Mouse (Mus musculus) layer of hippocampus, adult 2 months (tissue): ENCODE measurements around the gene Pgm1. TPM values are rescaled to one million over a fixed set of nuclear protein-coding genes. Genes with fewer than 3 reads are reported as not detected.

Experiments
- DNase-seq, 2 experiments: peaks; one replicate each; pipeline ENCODE4 v3.0.0; 2022; ENCODE audit warnings: low spot score in 2 of 2
- H3K27ac ChIP-seq: fragments of 200-600 bp; 2 replicates; pipeline ENCODE4 v1.8.1; 2022
- H3K4me3 ChIP-seq: fragments of 200-600 bp; 2 replicates; pipeline ENCODE4 v1.8.1; 2022; ENCODE audit warnings: mild to moderate bottlenecking
- CTCF ChIP-seq: fragments of 200-600 bp; conservative IDR thresholded peaks from 2 replicates; pipeline ENCODE4 v1.8.1; 2022; ENCODE audit warnings: antibody characterized with exemption, mild to moderate bottlenecking, moderate library complexity
- total RNA-seq, 2 experiments: library from RNA; stranded (reverse); gene quantifications; 2 replicates each; pipeline ENCODE4 v1.2.3; 2021

Gene Pgm1
- total RNA-seq, 2 experiments from 2014 or later, result 62.4 to 63.0 TPM

DNA sequence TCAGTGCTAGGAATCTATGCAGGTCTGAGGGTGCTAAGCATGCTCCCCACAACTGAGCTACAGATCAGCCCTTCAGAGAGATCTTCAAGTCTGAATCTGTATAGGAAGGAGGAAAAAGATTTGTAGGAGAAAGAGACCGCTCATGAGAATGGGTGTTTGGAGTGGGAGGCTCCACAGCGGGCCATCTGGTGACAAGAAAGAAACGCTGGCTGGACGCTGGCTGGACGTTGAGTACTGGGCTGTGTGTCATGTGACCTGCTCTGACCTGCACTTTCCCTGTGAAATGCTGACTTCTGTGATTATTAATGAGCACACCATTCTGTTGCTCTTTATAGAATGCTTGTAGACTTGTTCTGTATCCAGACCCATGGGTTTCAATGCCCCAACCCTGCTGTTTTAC lies 40.1 kb downstream of the Pgm1 start:
- DNase-seq, result no peak
- H3K4me3 ChIP-seq, result no peak overlapping the region
- 0 out of 2 replicates have a peak overlapping the region, but pooled peaks have one; percentile 15 for H3K27ac ChIP-seq
- no peak for TF ChIP-seq CTCF

GRCm38 (mm10) chr4:99970097-99970496 lies 40.9 kb downstream of the Pgm1 start:
- H3K4me3 ChIP-seq, result no peak overlapping the region
- no peak for TF ChIP-seq CTCF
- no peak overlapping the region for H3K27ac ChIP-seq
- no peak for DNase-seq

- Histone ChIP-seq H3K27ac (no peak overlapping the region), H3K4me3 (no peak overlapping the region)
- TF ChIP-seq CTCF, result no peak
- DNase-seq, result no peak
Observed at GRCm38 (mm10) chr4:99972886-99973285, 43.7 kb downstream of the Pgm1 start.

DNA sequence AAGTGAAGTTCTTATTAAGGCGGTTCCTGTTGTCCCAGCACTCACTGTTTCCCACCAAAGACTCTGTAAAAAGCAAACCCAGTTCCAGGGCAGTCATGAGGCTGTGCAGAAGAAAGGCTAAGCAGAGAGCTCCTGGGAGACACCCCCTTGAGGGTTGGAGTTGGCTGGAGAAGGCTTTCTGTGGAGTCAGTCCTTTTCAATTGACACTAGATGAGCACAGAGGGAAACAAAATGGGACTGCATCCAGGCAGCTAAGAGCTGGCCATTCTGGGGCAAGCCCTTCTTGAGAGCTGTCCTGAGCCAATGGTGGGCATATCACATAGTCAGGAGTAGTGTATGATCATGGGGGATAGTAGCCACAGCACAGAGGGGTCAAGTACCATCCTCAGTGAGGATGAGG lies 44.7 kb downstream of the Pgm1 start:
- no peak for TF ChIP-seq CTCF
- H3K4me3 ChIP-seq, result no peak overlapping the region
- no peak for DNase-seq
- peak overlapping the region; percentile 57; the same call in 1 of the 2 replicates for H3K27ac ChIP-seq

GRCm38 (mm10) chr4:99974375-99974774 lies 45.2 kb downstream of the Pgm1 start:
- DNase-seq, result no peak
- Histone ChIP-seq H3K4me3 (no peak overlapping the region), H3K27ac (peak overlapping the region; percentile 57)
- TF ChIP-seq CTCF, result no peak

DNA sequence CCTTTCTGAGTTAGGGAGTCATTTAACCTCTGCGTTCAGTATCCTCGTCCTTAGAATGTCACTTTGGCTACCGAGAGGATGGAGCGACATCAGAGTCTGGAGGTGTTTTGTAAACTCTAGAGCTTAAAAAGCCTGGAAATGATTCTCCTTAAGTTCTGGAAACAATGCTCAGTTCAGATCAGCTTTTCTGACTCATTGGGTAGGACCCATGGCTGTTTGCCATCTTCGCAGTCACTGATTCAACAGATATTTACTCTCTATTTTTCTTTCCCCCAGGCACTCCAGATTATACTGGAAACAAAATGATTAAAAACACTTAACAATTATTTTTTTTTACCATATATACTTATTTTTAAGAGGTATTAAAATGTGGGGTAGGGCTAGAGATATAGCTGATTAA lies 50.1 kb downstream of the Pgm1 start:
- DNase-seq, result no peak
- Histone ChIP-seq H3K27ac (no peak overlapping the region), H3K4me3 (no peak overlapping the region)
- no peak for TF ChIP-seq CTCF

DNA sequence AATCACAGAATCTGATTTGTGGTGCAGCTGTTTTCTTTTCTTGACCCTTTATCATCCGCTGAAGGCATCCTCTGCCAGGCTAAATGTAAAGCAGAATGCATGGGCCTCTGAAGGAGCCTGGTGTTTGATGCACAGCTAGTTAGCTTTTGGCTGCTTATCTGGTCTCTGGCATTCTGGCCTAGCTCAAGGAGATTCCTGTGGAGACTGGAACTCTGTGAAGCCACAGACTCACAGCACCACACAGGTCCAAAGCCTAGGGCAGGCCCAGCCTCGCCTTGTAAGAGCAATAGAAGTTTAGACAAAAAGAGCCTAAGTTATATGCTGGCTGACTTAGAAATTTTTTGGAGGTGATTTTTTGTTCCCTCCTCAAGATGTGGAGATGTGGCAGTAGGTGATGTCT lies 52.0 kb downstream of the Pgm1 start:
- TF ChIP-seq CTCF, result no peak
- no peak overlapping the region for H3K4me3 ChIP-seq
- no peak overlapping the region for H3K27ac ChIP-seq
- no peak for DNase-seq

- no peak for DNase-seq
- no peak overlapping the region for H3K4me3 ChIP-seq
- H3K27ac ChIP-seq, result no peak overlapping the region; the same call in 1 of the 2 replicates
- no peak for TF ChIP-seq CTCF
Observed at GRCm38 (mm10) chr4:99983652-99984368, 54.6 kb downstream of the Pgm1 start.

GRCm38 (mm10) chr4:99984369-99984752 lies 55.1 kb downstream of the Pgm1 start:
- no peak for DNase-seq
- Histone ChIP-seq H3K4me3 (no peak overlapping the region), H3K27ac (no peak overlapping the region)
- no peak for TF ChIP-seq CTCF

DNA sequence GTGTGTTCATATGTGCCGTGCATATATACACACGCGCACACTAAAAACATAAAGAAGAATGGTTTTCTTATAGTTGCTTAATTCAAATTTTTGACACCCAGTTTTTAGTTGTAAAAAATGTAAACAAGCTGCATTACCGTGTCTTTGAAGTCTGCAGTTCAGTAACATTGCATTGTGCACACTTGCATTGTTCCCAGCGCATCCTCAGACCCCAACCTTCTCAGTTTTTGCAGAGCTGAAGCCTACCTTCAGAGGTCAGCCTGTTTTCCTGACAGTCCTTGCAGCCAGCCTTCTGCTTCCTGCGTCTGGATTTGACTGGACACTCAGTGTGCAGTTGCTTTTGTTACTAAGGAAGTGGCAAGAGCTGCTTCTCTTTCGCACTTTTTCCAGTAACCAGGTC lies 55.9 kb downstream of the Pgm1 start:
- H3K4me3 ChIP-seq, result no peak overlapping the region
- no peak for DNase-seq
- H3K27ac ChIP-seq, result no peak overlapping the region
- no peak for TF ChIP-seq CTCF

DNA sequence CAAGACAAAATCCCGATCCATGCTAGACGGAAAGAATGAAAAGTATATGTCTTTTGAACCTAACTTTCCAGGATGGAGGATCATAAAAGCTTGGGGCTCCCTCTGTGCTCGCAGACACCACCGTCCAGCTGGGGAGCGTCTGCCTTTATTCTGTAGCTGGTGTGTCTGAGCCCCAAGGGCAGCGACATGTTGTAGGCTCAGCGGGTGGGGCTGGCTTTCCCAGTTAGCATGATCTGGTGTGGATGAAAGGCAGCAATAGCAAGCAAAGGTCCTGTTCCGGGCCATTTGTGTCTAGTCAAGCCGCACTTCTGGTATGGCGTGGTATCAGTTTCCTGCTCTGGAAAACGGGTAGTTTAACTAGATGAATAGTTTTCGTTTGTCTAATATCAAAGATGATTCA lies 56.4 kb downstream of the Pgm1 start:
- peak overlapping the region; percentile 83; the same call in 1 of the 2 replicates for H3K27ac ChIP-seq
- H3K4me3 ChIP-seq, result no peak overlapping the region
- no peak for TF ChIP-seq CTCF
- DNase-seq, result no peak

- no peak for DNase-seq
- Histone ChIP-seq H3K4me3 (no peak overlapping the region), H3K27ac (peak overlapping the region; percentile 83)
- no peak for TF ChIP-seq CTCF
Observed at GRCm38 (mm10) chr4:99986609-99987008, 57.4 kb downstream of the Pgm1 start.

DNA sequence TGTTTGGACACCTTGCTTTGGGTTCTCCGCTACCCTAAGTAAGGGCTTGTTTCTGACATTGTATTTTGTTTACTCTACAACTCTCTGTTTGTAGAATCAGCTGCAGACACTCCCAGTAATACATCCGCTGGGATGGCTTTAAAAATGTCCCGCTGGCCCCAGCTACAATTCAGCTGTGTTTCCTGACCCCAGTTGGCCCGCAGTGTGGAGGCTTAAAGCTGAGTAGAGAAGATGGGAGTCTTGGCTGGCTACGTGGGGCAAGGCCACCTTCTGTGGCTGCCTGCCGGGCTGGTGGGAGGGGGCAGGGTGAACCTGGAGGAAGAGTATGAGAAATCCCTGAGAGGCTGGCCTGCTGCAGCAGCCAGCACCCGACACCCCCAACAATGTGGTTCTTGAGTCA lies 59.6 kb downstream of the Pgm1 start:
- no peak for DNase-seq
- no peak overlapping the region for H3K27ac ChIP-seq
- TF ChIP-seq CTCF, result no peak
- H3K4me3 ChIP-seq, result no peak overlapping the region

DNA sequence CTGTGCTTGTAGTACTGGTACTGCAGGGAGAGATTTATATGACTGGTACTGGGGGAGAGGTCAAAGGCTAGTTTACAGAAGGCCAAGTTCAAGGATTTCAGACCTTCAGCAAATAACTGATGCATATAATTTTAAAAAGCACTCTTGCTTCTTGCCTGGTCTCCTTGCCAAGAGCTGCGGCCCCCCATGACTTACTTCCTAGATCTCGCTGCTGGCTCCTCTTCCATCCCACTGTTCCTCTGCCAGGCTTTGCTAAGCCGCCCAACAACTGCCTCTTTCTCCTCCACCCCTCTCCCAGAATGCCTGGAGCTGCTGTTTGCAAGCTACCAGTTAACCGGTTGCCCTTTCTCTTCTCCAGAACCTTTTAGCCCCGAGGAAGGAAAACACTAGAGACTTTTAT lies 71.8 kb downstream of the Pgm1 start:
- DNase-seq, result no peak
- no peak overlapping the region for H3K27ac ChIP-seq
- no peak for TF ChIP-seq CTCF

More for the DNA sequence above, 71.8 kb downstream of the Pgm1 start:
- no peak overlapping the region for H3K4me3 ChIP-seq
